Mouse (Mus musculus): ENCODE results near the gene Phf24. TPM values are rescaled to one million over a fixed set of nuclear protein-coding genes. Genes with fewer than 3 reads are reported as not detected.

Phf24 gene
- 1.3 and 1.7 TPM in 2 replicates for polyA plus RNA-seq (2012; rRNA removed)

DNA sequence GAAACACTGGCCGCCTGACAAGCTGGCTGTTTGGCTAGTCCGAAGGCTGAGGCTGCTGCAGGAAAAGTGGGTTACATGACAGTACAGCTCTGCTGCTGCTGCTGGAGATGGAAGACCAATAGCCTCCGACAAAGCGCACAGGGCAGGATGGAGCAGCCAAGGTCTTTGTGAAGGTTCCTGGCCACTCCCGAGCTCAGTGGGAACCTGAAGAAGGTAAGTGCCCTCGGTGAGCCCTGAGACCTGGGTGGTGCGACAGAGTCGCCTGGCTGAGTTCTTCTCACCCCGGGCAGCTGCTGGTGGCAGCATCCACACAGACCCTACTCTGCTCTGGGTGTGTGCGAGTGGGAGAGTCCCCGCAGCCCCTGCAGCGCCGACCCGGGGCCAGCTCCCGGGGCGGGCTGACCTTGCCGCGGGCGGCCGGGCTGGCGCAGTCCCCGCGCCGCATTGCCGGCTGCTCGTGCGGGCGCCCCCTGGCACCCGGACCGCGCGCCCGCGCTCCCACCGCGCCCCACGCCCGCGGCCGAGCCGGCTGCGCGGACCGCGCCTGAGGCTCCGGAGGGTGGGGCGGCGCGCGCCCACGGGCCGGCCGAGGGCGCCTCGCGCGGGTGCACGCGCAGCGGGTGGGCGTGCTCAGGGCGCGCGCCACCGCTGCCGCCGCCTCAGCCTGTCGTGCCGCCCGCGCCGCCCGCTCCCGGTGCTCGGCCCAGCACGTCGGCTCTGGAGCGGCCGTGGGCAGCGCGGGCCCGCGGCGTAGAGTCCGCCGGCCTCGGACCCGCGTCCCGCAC, at the start of gene Phf24:
Gene Phf24 (plus strand): TSS at position 44 of the 785 bp plus-strand sequence.
- no peaks in the 10 kb centered on the region for H3K27me3 ChIP-seq (ENCODE audit: control insufficient read depth, insufficient read depth, low read length)
- H3K27ac ChIP-seq (ENCODE audit: control insufficient read depth, insufficient read depth, low read depth, low read length), result no peak within 1 kb of the TSS
- H3K36me3 ChIP-seq (ENCODE audit: control insufficient read depth, insufficient read depth, low read length), result no peaks in the 10 kb centered on the region
- peak within 1 kb of the TSS; percentile 60 for H3K4me3 ChIP-seq (ENCODE audit: control insufficient read depth, low read depth, low read length)
- peaks cover 12% of the 10 kb centered on the region for H3K4me1 ChIP-seq (ENCODE audit: control insufficient read depth, insufficient read depth, low read length)
- TF ChIP-seq POLR2A (IDR thresholded peaks at IDR 0.05; ENCODE audit: control insufficient read depth, low read depth, low read length) (no peak), CTCF (IDR thresholded peaks at IDR 0.05; ENCODE audit: control insufficient read depth, insufficient read depth, insufficient replicate concordance, low read depth, low read length) (no peak)

- Histone ChIP-seq H3K36me3 (ENCODE audit: control insufficient read depth, insufficient read depth, low read length) (no peaks in the 10 kb centered on the region), H3K4me3 (ENCODE audit: control insufficient read depth, low read depth, low read length) (peak overlapping the region; percentile 2; the same call in 1 of the 2 replicates), H3K4me1 (ENCODE audit: control insufficient read depth, insufficient read depth, low read length) (no peaks in the 10 kb centered on the region), H3K27me3 (ENCODE audit: control insufficient read depth, insufficient read depth, low read length) (no peaks in the 10 kb centered on the region), H3K27ac (ENCODE audit: control insufficient read depth, insufficient read depth, low read depth, low read length) (no peak overlapping the region)
- no peak for TF ChIP-seq POLR2A (IDR thresholded peaks at IDR 0.05; ENCODE audit: control insufficient read depth, low read depth, low read length)
- TF ChIP-seq CTCF (IDR thresholded peaks at IDR 0.05; ENCODE audit: control insufficient read depth, insufficient read depth, insufficient replicate concordance, low read depth, low read length), result no peak
Measured at GRCm38 (mm10) chr4:42867390-42867789, 49.1 kb upstream of the Phf24 start.

- no peak overlapping the region; the same call in 1 of the 2 replicates for H3K4me3 ChIP-seq (ENCODE audit: control insufficient read depth, low read depth, low read length)
- H3K36me3 ChIP-seq (ENCODE audit: control insufficient read depth, insufficient read depth, low read length), result no peaks in the 10 kb centered on the region
- no peak for TF ChIP-seq POLR2A (IDR thresholded peaks at IDR 0.05; ENCODE audit: control insufficient read depth, low read depth, low read length)
- TF ChIP-seq CTCF (IDR thresholded peaks at IDR 0.05; ENCODE audit: control insufficient read depth, insufficient read depth, insufficient replicate concordance, low read depth, low read length), result no peak
- H3K27ac ChIP-seq (ENCODE audit: control insufficient read depth, insufficient read depth, low read depth, low read length), result no peak overlapping the region
- H3K4me1 ChIP-seq (ENCODE audit: control insufficient read depth, insufficient read depth, low read length), result peaks cover 5% of the 10 kb centered on the region; the same call in 1 of the 2 replicates
- no peaks in the 10 kb centered on the region for H3K27me3 ChIP-seq (ENCODE audit: control insufficient read depth, insufficient read depth, low read length)
Measured at GRCm38 (mm10) chr4:42868193-42868592, 48.3 kb upstream of the Phf24 start.

DNA sequence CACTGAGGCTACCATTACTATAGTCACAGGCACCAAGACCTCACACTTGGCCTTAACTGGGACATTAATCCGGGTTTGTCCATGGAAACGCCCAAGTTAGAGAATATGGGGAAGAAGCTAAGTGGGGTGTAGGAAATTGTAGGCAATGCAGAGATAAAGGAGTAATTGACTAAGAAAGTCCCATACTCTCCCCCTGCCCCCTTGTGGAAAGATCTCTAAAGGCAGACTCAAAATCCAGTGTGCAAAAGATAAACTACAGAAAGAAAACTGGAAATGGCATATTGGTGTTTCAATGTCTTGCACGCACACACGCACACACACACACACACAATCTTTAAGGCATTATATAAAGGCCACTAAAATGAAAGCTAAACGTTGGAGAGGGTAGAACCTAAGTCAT, 45.7 kb upstream of the Phf24 start:
- H3K4me1 ChIP-seq (ENCODE audit: control insufficient read depth, insufficient read depth, low read length), result peaks cover 6% of the 10 kb centered on the region; the same call in 1 of the 2 replicates
- no peaks in the 10 kb centered on the region for H3K27me3 ChIP-seq (ENCODE audit: control insufficient read depth, insufficient read depth, low read length)
- H3K27ac ChIP-seq (ENCODE audit: control insufficient read depth, insufficient read depth, low read depth, low read length), result no peak overlapping the region
- H3K4me3 ChIP-seq (ENCODE audit: control insufficient read depth, low read depth, low read length), result peak overlapping the region; percentile 66
- TF ChIP-seq POLR2A (IDR thresholded peaks at IDR 0.05; ENCODE audit: control insufficient read depth, low read depth, low read length) (no peak), CTCF (IDR thresholded peaks at IDR 0.05; ENCODE audit: control insufficient read depth, insufficient read depth, insufficient replicate concordance, low read depth, low read length) (no peak)
- H3K36me3 ChIP-seq (ENCODE audit: control insufficient read depth, insufficient read depth, low read length), result no peaks in the 10 kb centered on the region

DNA sequence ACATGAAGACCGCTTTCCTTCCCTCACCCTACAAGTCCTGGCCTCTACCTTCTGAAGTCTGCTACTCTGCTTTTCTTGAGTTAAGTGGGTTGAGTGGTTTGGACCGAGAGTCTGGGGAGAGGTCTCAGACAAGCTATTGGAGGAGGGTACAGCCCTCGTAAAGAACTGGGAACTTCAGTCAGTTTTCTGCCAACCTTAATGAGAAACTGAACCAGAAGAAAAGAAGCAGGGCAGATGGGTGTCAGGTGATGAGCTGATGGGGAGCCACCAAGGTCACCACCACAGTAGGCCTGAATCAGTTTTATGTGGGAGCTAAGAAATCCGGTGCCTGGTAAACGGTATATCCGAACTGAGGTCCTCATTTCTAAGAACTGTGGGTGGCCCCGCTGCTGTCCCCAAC, 44.3 kb upstream of the Phf24 start:
- TF ChIP-seq POLR2A (IDR thresholded peaks at IDR 0.05; ENCODE audit: control insufficient read depth, low read depth, low read length) (no peak), CTCF (IDR thresholded peaks at IDR 0.05; ENCODE audit: control insufficient read depth, insufficient read depth, insufficient replicate concordance, low read depth, low read length) (no peak)
- Histone ChIP-seq H3K4me1 (ENCODE audit: control insufficient read depth, insufficient read depth, low read length) (peaks cover 6% of the 10 kb centered on the region; the same call in 1 of the 2 replicates), H3K36me3 (ENCODE audit: control insufficient read depth, insufficient read depth, low read length) (no peaks in the 10 kb centered on the region), H3K27ac (ENCODE audit: control insufficient read depth, insufficient read depth, low read depth, low read length) (no peak overlapping the region), H3K27me3 (ENCODE audit: control insufficient read depth, insufficient read depth, low read length) (no peaks in the 10 kb centered on the region), H3K4me3 (ENCODE audit: control insufficient read depth, low read depth, low read length) (peak overlapping the region; percentile 72)

- TF ChIP-seq POLR2A (IDR thresholded peaks at IDR 0.05; ENCODE audit: control insufficient read depth, low read depth, low read length) (peak; percentile 53; the same call in 1 of the 2 replicates), CTCF (IDR thresholded peaks at IDR 0.05; ENCODE audit: control insufficient read depth, insufficient read depth, insufficient replicate concordance, low read depth, low read length) (no peak)
- H3K27me3 ChIP-seq (ENCODE audit: control insufficient read depth, insufficient read depth, low read length), result no peaks in the 10 kb centered on the region
- peak overlapping the region; percentile 82 for H3K4me3 ChIP-seq (ENCODE audit: control insufficient read depth, low read depth, low read length)
- H3K4me1 ChIP-seq (ENCODE audit: control insufficient read depth, insufficient read depth, low read length), result peaks cover 6% of the 10 kb centered on the region; the same call in 1 of the 2 replicates
- H3K36me3 ChIP-seq (ENCODE audit: control insufficient read depth, insufficient read depth, low read length), result no peaks in the 10 kb centered on the region
- no peak overlapping the region for H3K27ac ChIP-seq (ENCODE audit: control insufficient read depth, insufficient read depth, low read depth, low read length)
Measured at GRCm38 (mm10) chr4:42872746-42873435, 43.6 kb upstream of the Phf24 start.

- H3K4me3 ChIP-seq (ENCODE audit: control insufficient read depth, low read depth, low read length), result peak within 1 kb of the TSS; percentile 82
- TF ChIP-seq CTCF (IDR thresholded peaks at IDR 0.05; ENCODE audit: control insufficient read depth, insufficient read depth, insufficient replicate concordance, low read depth, low read length) (no peak), POLR2A (IDR thresholded peaks at IDR 0.05; ENCODE audit: control insufficient read depth, low read depth, low read length) (no peak)
- H3K27me3 ChIP-seq (ENCODE audit: control insufficient read depth, insufficient read depth, low read length), result no peaks in the 10 kb centered on the region
- H3K4me1 ChIP-seq (ENCODE audit: control insufficient read depth, insufficient read depth, low read length), result peaks cover 6% of the 10 kb centered on the region; the same call in 1 of the 2 replicates
- no peaks in the 10 kb centered on the region for H3K36me3 ChIP-seq (ENCODE audit: control insufficient read depth, insufficient read depth, low read length)
- no peak within 1 kb of the TSS for H3K27ac ChIP-seq (ENCODE audit: control insufficient read depth, insufficient read depth, low read depth, low read length)
Measured at GRCm38 (mm10) chr4:42874134-42874533, 42.3 kb upstream of the Phf24 start, which contains the start of gene Fam205c. Gene Fam205c (minus strand): TSS chr4:42874234.
